Mouse (Mus musculus): ENCODE results near the gene Foxp1. TPM values are rescaled to one million over a fixed set of nuclear protein-coding genes. Genes with fewer than 3 reads are reported as not detected.

Foxp1 gene
- polyA plus RNA-seq, 1 experiment, result 76.1 TPM

- H3K9me3 ChIP-seq, result no peaks in the 10 kb centered on the region
- H3K36me3 ChIP-seq (replicated peaks; ENCODE audit: low read length), result no peaks in the 10 kb centered on the region
- TF ChIP-seq GATA1 (IDR thresholded peaks at IDR 0.05; ENCODE audit: borderline replicate concordance, low read length) (no peak), FLI1 (IDR thresholded peaks at IDR 0.05; ENCODE audit: low read length) (no peak)
- H3K27me3 ChIP-seq (replicated peaks), result no peaks in the 10 kb centered on the region
- peaks cover 18% of the 10 kb centered on the region for H3K4me1 ChIP-seq
- H3K4me3 ChIP-seq (replicated peaks), result no peak overlapping the region
Observed at GRCm38 (mm10) chr6:99100331-99100730, 422.2 kb downstream of the Foxp1 start.

GRCm38 (mm10) chr6:99099781-99100180 is 422.7 kb downstream of the Foxp1 start:
- no peaks in the 10 kb centered on the region for H3K27me3 ChIP-seq (replicated peaks)
- no peaks in the 10 kb centered on the region for H3K9me3 ChIP-seq
- H3K4me1 ChIP-seq, result peaks cover 22% of the 10 kb centered on the region
- H3K36me3 ChIP-seq (replicated peaks; ENCODE audit: low read length), result no peaks in the 10 kb centered on the region
- no peak for TF ChIP-seq GATA1 (IDR thresholded peaks at IDR 0.05; ENCODE audit: borderline replicate concordance, low read length)
- no peak for TF ChIP-seq FLI1 (IDR thresholded peaks at IDR 0.05; ENCODE audit: low read length)
- no peak overlapping the region for H3K4me3 ChIP-seq (replicated peaks)

GRCm38 (mm10) chr6:99097191-99097590 is 425.3 kb downstream of the Foxp1 start:
- no peak overlapping the region for H3K4me3 ChIP-seq (replicated peaks)
- TF ChIP-seq FLI1 (IDR thresholded peaks at IDR 0.05; ENCODE audit: low read length) (no peak), GATA1 (IDR thresholded peaks at IDR 0.05; ENCODE audit: borderline replicate concordance, low read length) (no peak)
- H3K4me1 ChIP-seq, result peaks cover 39% of the 10 kb centered on the region
- H3K27me3 ChIP-seq (replicated peaks), result no peaks in the 10 kb centered on the region
- H3K36me3 ChIP-seq (replicated peaks; ENCODE audit: low read length), result no peaks in the 10 kb centered on the region
- H3K9me3 ChIP-seq, result no peaks in the 10 kb centered on the region

- peaks cover 42% of the 10 kb centered on the region for H3K4me1 ChIP-seq
- H3K9me3 ChIP-seq, result no peaks in the 10 kb centered on the region
- no peak for TF ChIP-seq GATA1 (IDR thresholded peaks at IDR 0.05; ENCODE audit: borderline replicate concordance, low read length)
- TF ChIP-seq FLI1 (IDR thresholded peaks at IDR 0.05; ENCODE audit: low read length), result no peak
- no peaks in the 10 kb centered on the region for H3K36me3 ChIP-seq (replicated peaks; ENCODE audit: low read length)
- no peaks in the 10 kb centered on the region for H3K27me3 ChIP-seq (replicated peaks)
- H3K4me3 ChIP-seq (replicated peaks), result no peak overlapping the region
Observed at GRCm38 (mm10) chr6:99096776-99097166, 425.8 kb downstream of the Foxp1 start.

GRCm38 (mm10) chr6:99096105-99096775 is 426.3 kb downstream of the Foxp1 start:
- no peaks in the 10 kb centered on the region for H3K9me3 ChIP-seq
- H3K4me3 ChIP-seq (replicated peaks), result peak overlapping the region; percentile 93
- no peaks in the 10 kb centered on the region for H3K27me3 ChIP-seq (replicated peaks)
- TF ChIP-seq GATA1 (IDR thresholded peaks at IDR 0.05; ENCODE audit: borderline replicate concordance, low read length), result no peak
- no peak for TF ChIP-seq FLI1 (IDR thresholded peaks at IDR 0.05; ENCODE audit: low read length)
- no peaks in the 10 kb centered on the region for H3K36me3 ChIP-seq (replicated peaks; ENCODE audit: low read length)
- H3K4me1 ChIP-seq, result peaks cover 47% of the 10 kb centered on the region

GRCm38 (mm10) chr6:99095185-99096104 is 427.1 kb downstream of the Foxp1 start:
- no peak for TF ChIP-seq GATA1 (IDR thresholded peaks at IDR 0.05; ENCODE audit: borderline replicate concordance, low read length)
- no peak for TF ChIP-seq FLI1 (IDR thresholded peaks at IDR 0.05; ENCODE audit: low read length)
- no peaks in the 10 kb centered on the region for H3K9me3 ChIP-seq
- H3K4me1 ChIP-seq, result peaks cover 48% of the 10 kb centered on the region
- no peaks in the 10 kb centered on the region for H3K36me3 ChIP-seq (replicated peaks; ENCODE audit: low read length)
- H3K4me3 ChIP-seq (replicated peaks), result peak overlapping the region; percentile 93
- no peaks in the 10 kb centered on the region for H3K27me3 ChIP-seq (replicated peaks)

- Histone ChIP-seq H3K27me3 (replicated peaks) (no peaks in the 10 kb centered on the region), H3K4me1 (peaks cover 48% of the 10 kb centered on the region), H3K9me3 (no peaks in the 10 kb centered on the region), H3K36me3 (replicated peaks; ENCODE audit: low read length) (no peaks in the 10 kb centered on the region), H3K4me3 (replicated peaks) (peak overlapping the region; percentile 93)
- TF ChIP-seq FLI1 (IDR thresholded peaks at IDR 0.05; ENCODE audit: low read length) (no peak), GATA1 (IDR thresholded peaks at IDR 0.05; ENCODE audit: borderline replicate concordance, low read length) (no peak)
Observed at GRCm38 (mm10) chr6:99094339-99094989, 428.1 kb downstream of the Foxp1 start.

GRCm38 (mm10) chr6:99093856-99094255 is 428.7 kb downstream of the Foxp1 start:
- Histone ChIP-seq H3K27me3 (replicated peaks) (no peaks in the 10 kb centered on the region), H3K4me3 (replicated peaks) (peak overlapping the region; percentile 93), H3K36me3 (replicated peaks; ENCODE audit: low read length) (no peaks in the 10 kb centered on the region), H3K9me3 (no peaks in the 10 kb centered on the region), H3K4me1 (peaks cover 48% of the 10 kb centered on the region)
- TF ChIP-seq FLI1 (IDR thresholded peaks at IDR 0.05; ENCODE audit: low read length) (no peak), GATA1 (IDR thresholded peaks at IDR 0.05; ENCODE audit: borderline replicate concordance, low read length) (no peak)

- Histone ChIP-seq H3K9me3 (no peaks in the 10 kb centered on the region), H3K4me3 (replicated peaks) (no peak overlapping the region), H3K4me1 (peaks cover 48% of the 10 kb centered on the region), H3K36me3 (replicated peaks; ENCODE audit: low read length) (peaks cover 3% of the 10 kb centered on the region), H3K27me3 (replicated peaks) (no peaks in the 10 kb centered on the region)
- TF ChIP-seq FLI1 (IDR thresholded peaks at IDR 0.05; ENCODE audit: low read length), result no peak
- no peak for TF ChIP-seq GATA1 (IDR thresholded peaks at IDR 0.05; ENCODE audit: borderline replicate concordance, low read length)
Observed at GRCm38 (mm10) chr6:99093208-99093607, 429.3 kb downstream of the Foxp1 start.
